Mouse (Mus musculus) stomach, embryonic 16.5 days (tissue): Measurements from ENCODE around the gene Ets2. TPM values are rescaled to one million over a fixed set of nuclear protein-coding genes. Genes with fewer than 3 reads are reported as not detected.

Source experiments
- ATAC-seq: fragments of 200-750 bp; cut with Nextera tagmentation; 2 replicates; pipeline ENCODE4 v1.8.0; 2017; ENCODE audit warnings: moderate number of reproducible peaks, moderate TSS enrichment; ENCODE audit not compliant: insufficient read depth, low FRiP score
- H3K27ac ChIP-seq: fragments of 300-500 bp; sonication (generic); 2 replicates; pipeline ENCODE4 v1.5.1; 2014; ENCODE audit warnings: low read length
- H3K27me3 ChIP-seq: fragments of 300-500 bp; sonication (generic); 2 replicates; pipeline ENCODE4 v1.6.1; 2014; ENCODE audit warnings: low read length, control low read depth, mixed read lengths; ENCODE audit not compliant: control insufficient read depth, insufficient read depth
- H3K36me3 ChIP-seq: fragments of 300-500 bp; sonication (generic); 2 replicates; pipeline ENCODE4 v1.6.1; 2014; ENCODE audit warnings: low read length; ENCODE audit not compliant: control insufficient read depth, insufficient read depth
- H3K4me1 ChIP-seq: fragments of 300-500 bp; sonication (generic); 2 replicates; pipeline ENCODE4 v1.6.1; 2014; ENCODE audit warnings: low read length, control low read depth, mixed read lengths; ENCODE audit not compliant: control insufficient read depth, insufficient read depth
- H3K4me2 ChIP-seq: fragments of 300-500 bp; sonication (generic); 2 replicates; pipeline ENCODE4 v1.6.1; 2014; ENCODE audit warnings: low read depth, low read length, mixed read lengths
- H3K4me3 ChIP-seq: fragments of 300-500 bp; sonication (generic); replicated peaks from 2 replicates; pipeline ENCODE4 v1.5.1; 2014; ENCODE audit warnings: mild to moderate bottlenecking, low read length
- H3K9ac ChIP-seq: fragments of 300-500 bp; sonication (generic); 2 replicates; pipeline ENCODE4 v1.6.1; 2014; ENCODE audit warnings: low read length
- H3K9me3 ChIP-seq: fragments of 300-500 bp; sonication (generic); replicated peaks from 2 replicates; pipeline ENCODE4 v1.6.1; 2016; ENCODE audit warnings: low read length, control low read depth; ENCODE audit not compliant: control insufficient read depth
- WGBS: fragments of 180-500 bp; shearing (Covaris S2); extraction: QIAGEN DNeasy Blood & Tissue Kit; methylation state at CpG from one replicate; pipeline ENCODE4 v1.1.7; 2014; 5-methylcytosine and 5-hydroxymethylcytosine counted together
- polyA plus RNA-seq: library from polyadenylated mRNA; unstranded; fragments of >200 nt; fragmentation: Nextera tagmentation; extraction: Ambion mirVana; gene quantifications from 2 replicates; pipeline ENCODE4 v1.2.1, GENCODE M21; 2015

The Ets2 gene
- polyA plus RNA-seq, 1 experiment from 2014 or later: 59.8 TPM

DNA sequence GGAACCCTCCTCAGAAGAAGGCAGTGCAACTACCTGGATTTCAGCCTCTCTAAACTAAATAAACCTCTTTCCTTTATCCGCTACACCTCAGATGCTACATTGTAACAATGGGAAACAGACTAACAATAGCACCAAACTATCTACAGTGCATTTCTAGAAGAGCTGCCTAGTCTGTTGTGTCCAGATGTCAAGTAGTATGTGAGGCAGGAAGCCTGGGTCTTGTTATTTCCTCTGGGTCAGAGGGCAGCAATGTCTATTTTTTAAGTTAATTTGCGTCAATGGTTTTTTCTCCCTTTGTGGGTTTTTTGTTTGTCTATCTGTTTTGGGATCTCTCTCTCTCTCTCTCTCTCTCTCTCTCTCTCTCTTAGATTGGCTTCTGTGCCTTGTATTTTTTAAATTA, 44.7 kb downstream of the Ets2 start:
- Histone ChIP-seq H3K9me3 (no peaks in the 10 kb centered on the region), H3K36me3 (no peaks in the 10 kb centered on the region), H3K4me3 (no peak overlapping the region), H3K4me1 (peaks cover 20% of the 10 kb centered on the region), H3K27me3 (no peaks in the 10 kb centered on the region), H3K4me2 (no peak overlapping the region), H3K9ac (no peak overlapping the region), H3K27ac (0 out of 2 replicates have a peak overlapping the region, but pooled peaks have one; percentile 40)
- ATAC-seq: no peak
- WGBS: 80% methylated on average over 2 of the region's 2 CpGs

DNA sequence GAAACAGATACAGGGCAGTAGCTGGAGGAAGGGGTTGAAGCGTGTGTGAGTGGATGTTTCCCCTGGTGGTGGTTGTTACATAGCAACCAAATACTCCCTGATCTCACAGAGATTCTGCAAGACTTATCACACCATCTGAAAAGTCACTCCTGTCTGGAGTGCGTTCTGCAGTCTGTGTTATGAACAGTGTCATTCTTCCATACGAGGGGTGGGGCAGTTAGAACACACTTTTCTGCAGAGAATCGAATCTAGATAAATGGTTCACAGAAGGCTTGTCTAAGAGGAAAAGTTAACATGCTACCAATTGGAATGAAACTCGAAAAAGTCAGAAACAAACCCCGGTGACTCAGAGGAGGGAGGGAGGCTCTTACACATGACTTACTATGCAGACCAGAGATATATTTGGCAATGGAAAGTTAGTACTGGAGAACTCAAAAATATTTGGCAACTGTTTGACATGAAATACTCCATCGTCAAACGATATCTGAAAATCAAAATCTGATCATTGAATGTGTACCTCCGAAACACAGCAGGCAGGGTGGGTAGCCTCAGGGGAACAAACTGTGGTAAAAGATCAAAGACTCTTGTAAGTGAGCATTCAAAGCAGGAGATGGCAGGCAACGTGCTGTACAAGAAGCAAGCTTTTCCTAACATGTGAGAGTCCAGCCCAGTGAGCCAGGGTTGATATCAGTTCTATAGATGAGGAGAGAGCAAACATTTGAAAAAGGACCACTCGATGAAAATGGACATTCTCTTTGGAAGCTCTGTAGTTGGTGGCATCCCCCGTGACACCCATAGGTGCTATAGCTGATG, 47.6 kb downstream of the Ets2 start:
- H3K4me2 ChIP-seq: no peak overlapping the region
- 45% methylated on average over 12 of the region's 12 CpGs for WGBS
- H3K9me3 ChIP-seq: no peaks in the 10 kb centered on the region
- no peak overlapping the region for H3K9ac ChIP-seq
- H3K4me3 ChIP-seq: no peak overlapping the region
- peaks cover 16% of the 10 kb centered on the region for H3K4me1 ChIP-seq
- H3K27ac ChIP-seq: peak overlapping the region; percentile 49
- ATAC-seq: peak; percentile 50; the same call in 1 of the 2 replicates
- no peaks in the 10 kb centered on the region for H3K27me3 ChIP-seq
- no peaks in the 10 kb centered on the region for H3K36me3 ChIP-seq

GRCm38 (mm10) chr16:95750211-95750629, 48.3 kb downstream of the Ets2 start:
- H3K9me3 ChIP-seq: no peaks in the 10 kb centered on the region
- no peak overlapping the region for H3K27ac ChIP-seq
- H3K4me3 ChIP-seq: no peak overlapping the region
- H3K4me1 ChIP-seq: peaks cover 16% of the 10 kb centered on the region
- H3K9ac ChIP-seq: no peak overlapping the region
- H3K4me2 ChIP-seq: no peak overlapping the region
- H3K36me3 ChIP-seq: no peaks in the 10 kb centered on the region
- no peak for ATAC-seq
- WGBS: 52% methylated on average over 6 of the region's 6 CpGs
- H3K27me3 ChIP-seq: no peaks in the 10 kb centered on the region

DNA sequence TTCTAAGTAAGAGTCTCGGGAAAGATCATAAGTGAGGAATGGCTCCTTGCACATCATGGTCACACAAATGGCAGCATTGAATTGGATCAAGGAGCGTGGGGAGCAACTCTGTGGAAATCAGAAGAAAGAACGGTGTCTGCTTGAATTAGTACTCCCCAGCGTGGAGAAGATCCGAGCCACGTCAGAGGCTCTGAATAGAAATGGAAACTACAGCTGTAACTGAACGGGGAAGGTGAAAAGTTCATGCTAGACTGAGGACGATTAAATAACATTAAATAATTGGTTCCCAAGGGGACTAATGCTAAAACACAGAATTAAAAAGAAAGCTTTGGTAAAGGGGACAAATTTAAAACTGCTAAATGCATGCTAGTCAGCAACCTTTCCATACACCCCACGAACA, 50.6 kb downstream of the Ets2 start:
- H3K4me2 ChIP-seq: no peak overlapping the region
- no peak overlapping the region for H3K4me3 ChIP-seq
- no peaks in the 10 kb centered on the region for H3K27me3 ChIP-seq
- no peak for ATAC-seq
- H3K9me3 ChIP-seq: no peaks in the 10 kb centered on the region
- H3K27ac ChIP-seq: no peak overlapping the region
- no peak overlapping the region for H3K9ac ChIP-seq
- 57% methylated on average over 9 of the region's 9 CpGs for WGBS
- peaks cover 16% of the 10 kb centered on the region for H3K4me1 ChIP-seq
- no peaks in the 10 kb centered on the region for H3K36me3 ChIP-seq

- Histone ChIP-seq H3K27me3 (no peaks in the 10 kb centered on the region), H3K4me2 (no peak overlapping the region), H3K4me1 (peaks cover 16% of the 10 kb centered on the region), H3K9me3 (no peaks in the 10 kb centered on the region), H3K4me3 (no peak overlapping the region), H3K9ac (no peak overlapping the region), H3K27ac (no peak overlapping the region; the same call in 1 of the 2 replicates), H3K36me3 (no peaks in the 10 kb centered on the region)
- WGBS: 27% methylated on average over 7 of the region's 7 CpGs
- no peak for ATAC-seq
Observed at GRCm38 (mm10) chr16:95753295-95753694, 51.4 kb downstream of the Ets2 start.

GRCm38 (mm10) chr16:95759151-95759987, 57.5 kb downstream of the Ets2 start:
- Histone ChIP-seq H3K4me2 (no peak overlapping the region), H3K4me1 (no peaks in the 10 kb centered on the region), H3K9ac (no peak overlapping the region), H3K27me3 (no peaks in the 10 kb centered on the region), H3K36me3 (no peaks in the 10 kb centered on the region), H3K9me3 (no peaks in the 10 kb centered on the region), H3K4me3 (no peak overlapping the region), H3K27ac (peak overlapping the region; percentile 60)
- ATAC-seq: no peak; the same call in 1 of the 2 replicates
- WGBS: 82% methylated on average over 8 of the region's 8 CpGs

- Histone ChIP-seq H3K4me1 (no peaks in the 10 kb centered on the region), H3K36me3 (no peaks in the 10 kb centered on the region), H3K27ac (peak overlapping the region; percentile 60), H3K9me3 (no peaks in the 10 kb centered on the region), H3K27me3 (no peaks in the 10 kb centered on the region), H3K4me3 (no peak overlapping the region), H3K9ac (no peak overlapping the region), H3K4me2 (no peak overlapping the region)
- peak; percentile 61 for ATAC-seq
- 50% methylated on average over 6 of the region's 6 CpGs for WGBS
Observed at GRCm38 (mm10) chr16:95759988-95760391, 58.1 kb downstream of the Ets2 start.

DNA sequence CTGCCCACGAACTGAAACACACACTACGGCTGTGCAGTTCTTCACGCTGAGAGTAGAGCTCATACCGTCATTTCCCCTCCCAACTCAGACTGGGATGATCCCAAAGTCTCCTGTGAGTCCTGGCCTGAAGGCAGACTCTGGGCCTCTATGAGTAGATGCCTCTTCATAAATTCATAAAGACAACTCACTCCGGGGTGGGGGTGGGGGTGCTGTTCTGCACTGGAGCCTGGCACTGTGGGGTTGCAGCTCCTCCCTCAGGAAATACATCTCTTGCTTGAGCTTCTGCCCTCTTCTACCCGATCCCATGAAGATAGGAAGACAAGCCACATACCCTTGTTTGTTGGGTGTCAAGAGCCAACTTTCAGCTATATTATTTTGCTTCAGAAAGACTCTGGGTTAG, 59.9 kb downstream of the Ets2 start:
- Histone ChIP-seq H3K4me3 (no peak overlapping the region), H3K36me3 (no peaks in the 10 kb centered on the region), H3K9me3 (no peaks in the 10 kb centered on the region), H3K4me2 (no peak overlapping the region), H3K27me3 (no peaks in the 10 kb centered on the region), H3K27ac (no peak overlapping the region), H3K9ac (no peak overlapping the region), H3K4me1 (0 out of 2 replicates have a peak, but pooled peaks cover 2% of the 10 kb centered on the region)
- WGBS: 57% methylated on average over 6 of the region's 6 CpGs
- no peak for ATAC-seq

GRCm38 (mm10) chr16:95763201-95763600, 61.3 kb downstream of the Ets2 start:
- WGBS: 72% methylated on average over 6 of the region's 6 CpGs

More at GRCm38 (mm10) chr16:95763201-95763600, 61.3 kb downstream of the Ets2 start:
- Histone ChIP-seq H3K4me3 (no peak overlapping the region), H3K9me3 (no peaks in the 10 kb centered on the region), H3K36me3 (no peaks in the 10 kb centered on the region), H3K27me3 (no peaks in the 10 kb centered on the region), H3K27ac (no peak overlapping the region), H3K4me1 (peaks cover 13% of the 10 kb centered on the region), H3K9ac (no peak overlapping the region), H3K4me2 (no peak overlapping the region)
- no peak for ATAC-seq
